Mouse (Mus musculus): ENCODE results near the gene Hgfac. TPM values are rescaled to one million over a fixed set of nuclear protein-coding genes. Genes with fewer than 3 reads are reported as not detected.

Hgfac gene
- polyA plus RNA-seq, 1 experiment = 1.1 TPM

GRCm38 (mm10) chr5:35033068-35033467 lies 8.2 kb upstream of the Hgfac start:
- no peak overlapping the region for H3K9ac ChIP-seq (ENCODE audit: low read depth, poor library complexity, severe bottlenecking)
- no peak overlapping the region for H3K27ac ChIP-seq (ENCODE audit: insufficient read depth, low read length)
- TF ChIP-seq CTCF (IDR thresholded peaks at IDR 0.05; ENCODE audit: low read depth, low read length) (no peak), EP300 (IDR thresholded peaks at IDR 0.05; ENCODE audit: insufficient read depth, low read depth, low read length) (no peak), POLR2A (IDR thresholded peaks at IDR 0.05; ENCODE audit: insufficient read depth, low read length) (no peak)
- no peak overlapping the region for H3K4me3 ChIP-seq (ENCODE audit: low read depth, low read length)
- no peaks in the 10 kb centered on the region for H3K36me3 ChIP-seq (ENCODE audit: control insufficient read depth, insufficient read depth, low read length, poor library complexity, severe bottlenecking)
- no peaks in the 10 kb centered on the region for H3K27me3 ChIP-seq (ENCODE audit: control insufficient read depth, insufficient read depth, low read length, poor library complexity, severe bottlenecking)
- no peaks in the 10 kb centered on the region for H3K9me3 ChIP-seq (replicated peaks; ENCODE audit: control insufficient read depth, insufficient read depth, low read length, poor library complexity, severe bottlenecking)
- H3K4me1 ChIP-seq (ENCODE audit: control insufficient read depth, insufficient read depth, low read length) = no peaks in the 10 kb centered on the region

- TF ChIP-seq CTCF (IDR thresholded peaks at IDR 0.05; ENCODE audit: low read depth, low read length) (no peak), POLR2A (IDR thresholded peaks at IDR 0.05; ENCODE audit: insufficient read depth, low read length) (no peak), EP300 (IDR thresholded peaks at IDR 0.05; ENCODE audit: insufficient read depth, low read depth, low read length) (no peak)
- H3K4me3 ChIP-seq (ENCODE audit: low read depth, low read length) = no peak overlapping the region
- no peaks in the 10 kb centered on the region for H3K36me3 ChIP-seq (ENCODE audit: control insufficient read depth, insufficient read depth, low read length, poor library complexity, severe bottlenecking)
Measured at GRCm38 (mm10) chr5:35033619-35034018, 7.7 kb upstream of the Hgfac start.

GRCm38 (mm10) chr5:35035141-35035540 lies 6.2 kb upstream of the Hgfac start:
- no peak overlapping the region for H3K9ac ChIP-seq (ENCODE audit: low read depth, poor library complexity, severe bottlenecking)
- no peak overlapping the region for H3K4me3 ChIP-seq (ENCODE audit: low read depth, low read length)
- no peaks in the 10 kb centered on the region for H3K9me3 ChIP-seq (replicated peaks; ENCODE audit: control insufficient read depth, insufficient read depth, low read length, poor library complexity, severe bottlenecking)
- TF ChIP-seq CTCF (IDR thresholded peaks at IDR 0.05; ENCODE audit: low read depth, low read length) (no peak), EP300 (IDR thresholded peaks at IDR 0.05; ENCODE audit: insufficient read depth, low read depth, low read length) (no peak), POLR2A (IDR thresholded peaks at IDR 0.05; ENCODE audit: insufficient read depth, low read length) (no peak)
- no peaks in the 10 kb centered on the region for H3K36me3 ChIP-seq (ENCODE audit: control insufficient read depth, insufficient read depth, low read length, poor library complexity, severe bottlenecking)
- no peaks in the 10 kb centered on the region for H3K27me3 ChIP-seq (ENCODE audit: control insufficient read depth, insufficient read depth, low read length, poor library complexity, severe bottlenecking)
- H3K27ac ChIP-seq (ENCODE audit: insufficient read depth, low read length) = no peak overlapping the region
- no peaks in the 10 kb centered on the region for H3K4me1 ChIP-seq (ENCODE audit: control insufficient read depth, insufficient read depth, low read length)

More at GRCm38 (mm10) chr5:35033619-35034018, 7.7 kb upstream of the Hgfac start:
- Histone ChIP-seq H3K27me3 (ENCODE audit: control insufficient read depth, insufficient read depth, low read length, poor library complexity, severe bottlenecking) (no peaks in the 10 kb centered on the region), H3K9me3 (replicated peaks; ENCODE audit: control insufficient read depth, insufficient read depth, low read length, poor library complexity, severe bottlenecking) (no peaks in the 10 kb centered on the region), H3K27ac (ENCODE audit: insufficient read depth, low read length) (no peak overlapping the region), H3K9ac (ENCODE audit: low read depth, poor library complexity, severe bottlenecking) (no peak overlapping the region), H3K4me1 (ENCODE audit: control insufficient read depth, insufficient read depth, low read length) (no peaks in the 10 kb centered on the region)

GRCm38 (mm10) chr5:35035795-35036194 lies 5.5 kb upstream of the Hgfac start:
- Histone ChIP-seq H3K4me3 (ENCODE audit: low read depth, low read length) (no peak overlapping the region), H3K36me3 (ENCODE audit: control insufficient read depth, insufficient read depth, low read length, poor library complexity, severe bottlenecking) (no peaks in the 10 kb centered on the region), H3K27me3 (ENCODE audit: control insufficient read depth, insufficient read depth, low read length, poor library complexity, severe bottlenecking) (no peaks in the 10 kb centered on the region), H3K27ac (ENCODE audit: insufficient read depth, low read length) (no peak overlapping the region), H3K9me3 (replicated peaks; ENCODE audit: control insufficient read depth, insufficient read depth, low read length, poor library complexity, severe bottlenecking) (no peaks in the 10 kb centered on the region), H3K9ac (ENCODE audit: low read depth, poor library complexity, severe bottlenecking) (no peak overlapping the region), H3K4me1 (ENCODE audit: control insufficient read depth, insufficient read depth, low read length) (no peaks in the 10 kb centered on the region)
- TF ChIP-seq EP300 (IDR thresholded peaks at IDR 0.05; ENCODE audit: insufficient read depth, low read depth, low read length) (no peak), POLR2A (IDR thresholded peaks at IDR 0.05; ENCODE audit: insufficient read depth, low read length) (no peak)

- H3K27me3 ChIP-seq (ENCODE audit: control insufficient read depth, insufficient read depth, low read length, poor library complexity, severe bottlenecking) = no peaks in the 10 kb centered on the region
- TF ChIP-seq POLR2A (IDR thresholded peaks at IDR 0.05; ENCODE audit: insufficient read depth, low read length) (no peak), CTCF (IDR thresholded peaks at IDR 0.05; ENCODE audit: low read depth, low read length) (no peak), EP300 (IDR thresholded peaks at IDR 0.05; ENCODE audit: insufficient read depth, low read depth, low read length) (no peak)
Measured at GRCm38 (mm10) chr5:35037438-35037837, 3.9 kb upstream of the Hgfac start.

GRCm38 (mm10) chr5:35042431-35043109 lies 1.3 kb downstream of the Hgfac start:
- H3K27me3 ChIP-seq (ENCODE audit: control insufficient read depth, insufficient read depth, low read length, poor library complexity, severe bottlenecking) = no peaks in the 10 kb centered on the region
- H3K9me3 ChIP-seq (replicated peaks; ENCODE audit: control insufficient read depth, insufficient read depth, low read length, poor library complexity, severe bottlenecking) = no peaks in the 10 kb centered on the region
- H3K36me3 ChIP-seq (ENCODE audit: control insufficient read depth, insufficient read depth, low read length, poor library complexity, severe bottlenecking) = no peaks in the 10 kb centered on the region
- H3K4me1 ChIP-seq (ENCODE audit: control insufficient read depth, insufficient read depth, low read length) = no peaks in the 10 kb centered on the region
- TF ChIP-seq EP300 (IDR thresholded peaks at IDR 0.05; ENCODE audit: insufficient read depth, low read depth, low read length) (no peak), POLR2A (IDR thresholded peaks at IDR 0.05; ENCODE audit: insufficient read depth, low read length) (no peak), CTCF (IDR thresholded peaks at IDR 0.05; ENCODE audit: low read depth, low read length) (no peak)
- no peak overlapping the region for H3K9ac ChIP-seq (ENCODE audit: low read depth, poor library complexity, severe bottlenecking)
- no peak overlapping the region for H3K4me3 ChIP-seq (ENCODE audit: low read depth, low read length)
- no peak overlapping the region for H3K27ac ChIP-seq (ENCODE audit: insufficient read depth, low read length)

More at GRCm38 (mm10) chr5:35037438-35037837, 3.9 kb upstream of the Hgfac start:
- Histone ChIP-seq H3K4me3 (ENCODE audit: low read depth, low read length) (no peak overlapping the region), H3K36me3 (ENCODE audit: control insufficient read depth, insufficient read depth, low read length, poor library complexity, severe bottlenecking) (no peaks in the 10 kb centered on the region), H3K9ac (ENCODE audit: low read depth, poor library complexity, severe bottlenecking) (no peak overlapping the region), H3K4me1 (ENCODE audit: control insufficient read depth, insufficient read depth, low read length) (no peaks in the 10 kb centered on the region), H3K9me3 (replicated peaks; ENCODE audit: control insufficient read depth, insufficient read depth, low read length, poor library complexity, severe bottlenecking) (no peaks in the 10 kb centered on the region), H3K27ac (ENCODE audit: insufficient read depth, low read length) (no peak overlapping the region)

All from ES-Bruce4 (cell line).